Mouse (Mus musculus) neutrophil, adult 83 days (primary cell): ENCODE results near the gene Lpar4. TPM values are rescaled to one million over a fixed set of nuclear protein-coding genes. Genes with fewer than 3 reads are reported as not detected.

Experiments
- total RNA-seq, 2 experiments: library from RNA; stranded (reverse); gene quantifications; one replicate each; pipeline ENCODE4 v1.2.4; 2023

The Lpar4 gene
- not detected for total RNA-seq

GRCm38 (mm10) chrX:106920175-106920827, at the start of gene Lpar4:
Gene Lpar4 (plus strand): TSS chrX:106920625.

Other genes starting within 250 kb of the Lpar4 start
- not detected for gene Rtl3, start 80.0 kb upstream of the Lpar4 start, total RNA-seq
- under 1 TPM; 0.75 to 0.86 TPM for gene P2ry10, start 167.9 kb downstream of the Lpar4 start, total RNA-seq
- gene P2ry10b, start 228.3 kb downstream of the Lpar4 start, total RNA-seq: 1 to 10 TPM; 2.4 to 4.6 TPM